Mouse (Mus musculus): ENCODE measurements at regions not wholly inside any gene's neighbourhood (a gene's known extent, or its start where the extent isn't known, plus 50 kb on each side); places are given as distances from the start of the nearest gene placed in this dataset.

DNA sequence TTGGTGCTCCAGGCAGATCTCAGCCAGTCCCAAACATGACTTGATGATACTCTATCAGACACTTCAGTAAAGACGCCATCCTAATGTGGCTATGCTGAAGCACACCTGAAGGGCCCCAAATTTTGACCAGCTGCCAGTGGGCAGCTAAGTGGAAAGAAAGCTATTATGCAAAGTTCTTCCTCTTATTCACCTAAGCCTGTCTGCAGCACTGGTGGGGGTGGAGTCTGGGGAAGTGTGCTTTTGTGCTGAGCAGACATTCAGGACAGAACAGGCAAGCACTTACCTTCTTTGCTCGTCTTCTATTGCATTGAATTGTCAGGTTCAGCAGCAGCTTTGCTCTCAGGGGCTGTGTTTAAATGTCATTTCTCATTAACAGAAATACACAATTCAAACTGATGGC, 200.7 kb downstream of the Pla2g4a start:
- TF ChIP-seq CTCF (conservative IDR thresholded peaks at IDR 0.05; ENCODE audit: low read length) (no peak), POU5F1 (IDR thresholded peaks at IDR 0.05; ENCODE audit: borderline replicate concordance, low read length) (no peak), NANOG (IDR thresholded peaks at IDR 0.05; ENCODE audit: borderline replicate concordance, low read length) (no peak)
